Mouse (Mus musculus) stomach, postnatal 0 days (tissue): ENCODE measurements around the gene Was. TPM values are rescaled to one million over a fixed set of nuclear protein-coding genes. Genes with fewer than 3 reads are reported as not detected.

Experiments used
- ATAC-seq: fragments of 200-750 bp; cut with Nextera tagmentation; 2 replicates; pipeline ENCODE4 v1.8.0; 2017; ENCODE audit not compliant: low FRiP score, low TSS enrichment
- DNase-seq: peaks from one replicate; pipeline ENCODE4 v3.0.0-alpha.2; 2016; ENCODE audit warnings: low spot score
- H3K27ac ChIP-seq: fragments of 300-500 bp; sonication (generic); replicated peaks from 2 replicates; pipeline ENCODE4 v1.5.1; 2014; ENCODE audit warnings: mild to moderate bottlenecking, control low read depth
- H3K27me3 ChIP-seq: fragments of 300-500 bp; sonication (generic); 2 replicates; pipeline ENCODE4 v1.6.1; 2014; ENCODE audit warnings: low read length; ENCODE audit not compliant: control insufficient read depth, insufficient read depth
- H3K36me3 ChIP-seq: fragments of 300-500 bp; sonication (generic); 2 replicates; pipeline ENCODE4 v1.6.1; 2014; ENCODE audit warnings: low read length, mixed read lengths; ENCODE audit not compliant: control insufficient read depth, insufficient read depth
- H3K4me1 ChIP-seq: fragments of 300-500 bp; sonication (generic); replicated peaks from 2 replicates; pipeline ENCODE4 v1.6.1; 2014; ENCODE audit warnings: antibody characterized with exemption; ENCODE audit not compliant: control insufficient read depth, insufficient read depth
- H3K4me2 ChIP-seq: fragments of 300-500 bp; sonication (generic); replicated peaks from 2 replicates; pipeline ENCODE4 v1.6.1; 2014; ENCODE audit warnings: low read depth, mild to moderate bottlenecking, control low read depth, moderate library complexity
- H3K4me3 ChIP-seq: fragments of 300-500 bp; sonication (generic); 2 replicates; pipeline ENCODE4 v1.5.1; 2014; ENCODE audit warnings: low read depth, low read length, control low read depth
- H3K9ac ChIP-seq: fragments of 300-500 bp; sonication (generic); 2 replicates; pipeline ENCODE4 v1.6.1; 2014; ENCODE audit warnings: mild to moderate bottlenecking, low read length, control low read depth, mixed read lengths
- H3K9me3 ChIP-seq: fragments of 300-500 bp; sonication (generic); 2 replicates; pipeline ENCODE4 v1.6.1; 2016; ENCODE audit warnings: low read length; ENCODE audit not compliant: control insufficient read depth
- CTCF ChIP-seq: IDR thresholded peaks from 2 replicates; pipeline ENCODE4 v1.5.1; 2016; ENCODE audit warnings: antibody characterized with exemption, low read depth, mild to moderate bottlenecking, moderate library complexity
- EP300 ChIP-seq: optimal IDR thresholded peaks from 2 replicates; pipeline ENCODE3; 2016; ENCODE audit warnings: antibody characterized with exemption
- WGBS: fragments of 180-500 bp; shearing (Covaris S2); extraction: QIAGEN DNeasy Blood & Tissue Kit; methylation state at CpG from one replicate; pipeline ENCODE4 v1.1.7; 2014; 5-methylcytosine and 5-hydroxymethylcytosine counted together
- polyA plus RNA-seq: library from polyadenylated mRNA; unstranded; fragments of >200 nt; fragmentation: Nextera tagmentation; extraction: Ambion mirVana; gene quantifications from 2 replicates; pipeline ENCODE4 v1.2.1, GENCODE M21; 2015

Was gene
- 0.39 and 0.42 TPM in 2 replicates for polyA plus RNA-seq

DNA sequence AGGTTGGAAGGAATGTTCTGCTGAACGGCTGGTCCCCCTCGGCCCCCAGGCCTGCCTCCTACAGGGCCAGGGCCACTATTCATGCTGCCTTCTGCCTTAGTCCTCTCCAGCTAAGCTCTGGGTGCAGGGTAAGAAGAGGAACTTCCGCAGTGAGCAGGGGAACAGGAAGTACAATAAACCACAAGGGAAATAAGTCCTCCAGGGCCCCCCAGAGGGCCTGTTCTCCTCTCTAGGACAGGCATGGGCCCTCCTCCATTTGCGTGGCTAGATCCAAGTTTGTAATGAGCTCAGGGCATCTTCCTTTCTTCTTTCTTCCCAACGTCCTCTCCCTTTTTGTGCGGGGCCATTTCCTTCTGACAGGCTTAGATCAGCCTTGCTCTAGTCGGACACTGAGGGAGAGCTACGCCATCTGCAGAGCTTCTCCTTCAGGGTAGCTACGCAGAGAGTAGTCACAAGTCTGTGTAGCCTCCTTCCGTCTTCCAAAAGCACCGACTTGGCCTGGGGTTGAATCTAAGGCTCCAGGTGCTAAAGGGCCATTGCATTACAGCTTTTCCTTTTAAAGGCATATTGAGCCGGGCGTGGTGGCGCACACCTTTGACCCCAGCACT, at the start of gene Was:
Was (minus strand) TSS at position 153 of the 608 bp plus-strand sequence.
- H3K9me3 ChIP-seq: no peaks in the 10 kb centered on the region
- no peak within 1 kb of the TSS for H3K4me2 ChIP-seq
- H3K27ac ChIP-seq: no peak within 1 kb of the TSS
- no peak within 1 kb of the TSS for H3K4me3 ChIP-seq
- 86% methylated on average over 12 of the region's 14 CpGs for WGBS
- ATAC-seq (no peak), DNase-seq (no peak)
- H3K27me3 ChIP-seq: no peaks in the 10 kb centered on the region
- no peak within 1 kb of the TSS for H3K9ac ChIP-seq
- no peaks in the 10 kb centered on the region for H3K36me3 ChIP-seq
- TF ChIP-seq CTCF: no peak
- no peak for TF ChIP-seq EP300
- H3K4me1 ChIP-seq: no peaks in the 10 kb centered on the region

DNA sequence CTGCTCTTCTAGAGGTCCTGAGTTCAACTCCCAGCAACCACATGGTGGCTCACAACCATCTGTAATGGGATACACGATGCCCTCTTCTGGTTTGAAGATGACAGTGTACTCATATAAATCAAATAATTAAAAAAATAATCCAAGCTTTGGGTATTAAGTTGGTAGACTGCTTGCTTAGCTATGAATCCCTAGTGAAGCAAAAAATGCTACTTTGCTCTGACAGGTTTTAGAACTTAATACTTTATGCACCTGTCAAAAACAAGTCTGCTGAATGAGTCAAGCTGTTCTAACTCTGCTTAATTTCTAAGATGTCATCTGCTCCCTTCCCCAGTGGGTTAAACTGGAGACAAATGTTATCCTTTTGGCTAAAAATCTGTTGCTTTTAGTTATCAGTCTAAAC, 49.2 kb upstream of the Was start:
- Histone ChIP-seq H3K4me2 (no peak overlapping the region), H3K4me1 (no peaks in the 10 kb centered on the region), H3K27ac (no peak overlapping the region), H3K9ac (no peak overlapping the region), H3K36me3 (peaks cover 4% of the 10 kb centered on the region), H3K4me3 (no peak overlapping the region), H3K27me3 (no peaks in the 10 kb centered on the region), H3K9me3 (no peaks in the 10 kb centered on the region)
- WGBS: 23% methylated on average over 1 of the region's 1 CpGs
- TF ChIP-seq EP300 (no peak), CTCF (0 out of 2 replicates have a peak, but pooled peaks have one; percentile 26)
- ATAC-seq: no peak
- no peak for DNase-seq

GRCm38 (mm10) chrX:8135886-8136285, 45.6 kb upstream of the Was start:
- ATAC-seq (no peak), DNase-seq (no peak)
- no peaks in the 10 kb centered on the region for H3K27me3 ChIP-seq
- WGBS: 44% methylated on average over 2 of the region's 2 CpGs
- H3K9me3 ChIP-seq: no peaks in the 10 kb centered on the region
- H3K4me2 ChIP-seq: no peak overlapping the region
- H3K4me3 ChIP-seq: no peak overlapping the region
- no peaks in the 10 kb centered on the region for H3K4me1 ChIP-seq
- H3K27ac ChIP-seq: no peak overlapping the region
- TF ChIP-seq EP300 (no peak), CTCF (no peak)
- H3K36me3 ChIP-seq: peaks cover 2% of the 10 kb centered on the region
- no peak overlapping the region for H3K9ac ChIP-seq

- DNase-seq: peak; percentile 93
- H3K4me1 ChIP-seq: no peaks in the 10 kb centered on the region
- peaks cover 2% of the 10 kb centered on the region; the same call in 1 of the 2 replicates for H3K36me3 ChIP-seq
- no peak for TF ChIP-seq EP300
- TF ChIP-seq CTCF: peak; percentile 8; the same call in 1 of the 2 replicates
- 12% methylated on average over 39 of the region's 40 CpGs for WGBS
- H3K27ac ChIP-seq: peak within 1 kb of the TSS; percentile 96
- H3K4me2 ChIP-seq: peak within 1 kb of the TSS; percentile 49
- peak within 1 kb of the TSS; percentile 63 for H3K9ac ChIP-seq
- H3K9me3 ChIP-seq: no peaks in the 10 kb centered on the region
- H3K4me3 ChIP-seq: peak within 1 kb of the TSS; percentile 50
- no peaks in the 10 kb centered on the region for H3K27me3 ChIP-seq
- ATAC-seq: peak; percentile 94
Measured at GRCm38 (mm10) chrX:8132017-8132976, 42.0 kb upstream of the Was start, which contains the start of gene Wdr13. Gene Wdr13 (minus strand): TSS chrX:8132892.

GRCm38 (mm10) chrX:8131393-8131792, 41.1 kb upstream of the Was start:
- DNase-seq: no peak
- no peak overlapping the region for H3K9ac ChIP-seq
- no peaks in the 10 kb centered on the region for H3K27me3 ChIP-seq
- 89% methylated on average over 17 of the region's 17 CpGs for WGBS
- peaks cover 2% of the 10 kb centered on the region; the same call in 1 of the 2 replicates for H3K36me3 ChIP-seq
- H3K4me3 ChIP-seq: peak overlapping the region; percentile 50
- H3K9me3 ChIP-seq: no peaks in the 10 kb centered on the region
- ATAC-seq: no peak
- TF ChIP-seq EP300: no peak
- no peak for TF ChIP-seq CTCF
- peak overlapping the region; percentile 49 for H3K4me2 ChIP-seq
- H3K4me1 ChIP-seq: no peaks in the 10 kb centered on the region
- 0 out of 2 replicates have a peak overlapping the region, but pooled peaks have one; percentile 96 for H3K27ac ChIP-seq
